Mouse (Mus musculus): ENCODE data around the gene Zfp446.

Gene Zfp446

DNA sequence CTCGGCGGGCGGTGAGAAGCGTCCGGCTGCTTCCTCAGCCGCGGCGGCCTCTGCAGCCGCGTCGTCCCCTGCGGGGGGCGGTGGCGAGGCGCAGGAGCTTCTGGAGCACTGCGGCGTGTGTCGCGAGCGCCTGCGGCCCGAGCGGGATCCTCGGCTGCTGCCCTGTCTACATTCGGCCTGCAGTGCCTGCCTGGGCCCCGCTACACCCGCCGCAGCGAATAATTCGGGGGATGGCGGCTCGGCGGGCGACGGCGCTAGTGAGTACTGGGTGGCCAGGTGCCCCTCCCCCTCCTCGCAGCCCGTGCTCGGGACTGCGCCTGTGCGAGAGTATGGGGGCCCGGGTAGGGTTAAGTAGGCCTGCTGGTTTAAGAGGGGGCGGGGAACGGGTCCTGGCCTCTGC lies 47.2 kb downstream of the Zfp446 start:
- DNase-seq (ENCODE audit: low spot score), result peak; percentile 77

DNA sequence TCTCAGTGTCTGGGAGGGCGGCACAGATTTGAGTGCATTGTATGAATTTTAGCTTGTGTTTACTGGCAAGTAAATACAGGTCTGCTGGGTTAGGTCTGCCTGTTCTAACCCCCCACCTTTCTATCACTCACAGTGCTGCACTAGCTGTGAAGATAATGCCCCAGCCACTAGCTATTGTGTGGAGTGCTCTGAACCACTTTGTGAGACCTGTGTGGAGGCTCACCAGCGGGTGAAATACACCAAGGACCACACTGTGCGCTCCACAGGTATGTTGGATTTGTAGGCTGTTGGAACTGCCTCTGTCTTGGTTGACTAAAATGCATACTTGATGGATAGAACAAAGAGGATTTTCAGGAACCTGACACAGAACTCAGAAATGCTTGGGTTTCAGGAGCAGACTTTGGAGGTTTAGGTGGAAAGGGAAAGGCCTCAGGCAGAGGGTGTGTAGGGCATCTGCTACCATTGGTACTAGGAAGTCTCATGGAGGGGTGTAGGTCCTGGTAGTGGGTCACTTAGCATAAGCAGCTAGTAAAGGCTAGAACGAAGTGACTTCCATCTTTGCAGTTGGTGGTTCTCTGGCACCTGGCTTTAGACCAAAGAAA lies 48.0 kb downstream of the Zfp446 start:
- no peak for DNase-seq (ENCODE audit: low spot score)

DNA sequence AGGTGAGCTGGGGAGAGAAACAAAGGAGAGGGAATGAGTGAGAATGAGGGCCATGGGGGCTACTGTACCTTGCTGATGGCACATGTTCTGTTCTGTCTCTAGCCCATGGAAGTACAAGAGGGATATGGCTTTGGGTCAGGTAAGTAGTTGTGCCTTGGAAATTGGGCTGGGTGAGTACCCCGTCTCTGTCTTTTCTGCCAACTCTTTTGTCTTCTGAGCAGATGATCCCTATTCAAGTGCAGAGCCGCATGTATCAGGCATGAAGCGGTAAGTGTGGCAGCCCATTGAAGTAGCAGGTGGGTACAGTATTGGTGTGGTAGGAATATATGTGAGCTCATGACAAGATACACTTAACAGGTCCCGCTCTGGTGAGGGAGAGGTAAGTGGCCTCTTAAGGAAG lies 51.3 kb downstream of the Zfp446 start:
- no peak for DNase-seq (ENCODE audit: low spot score)

DNA sequence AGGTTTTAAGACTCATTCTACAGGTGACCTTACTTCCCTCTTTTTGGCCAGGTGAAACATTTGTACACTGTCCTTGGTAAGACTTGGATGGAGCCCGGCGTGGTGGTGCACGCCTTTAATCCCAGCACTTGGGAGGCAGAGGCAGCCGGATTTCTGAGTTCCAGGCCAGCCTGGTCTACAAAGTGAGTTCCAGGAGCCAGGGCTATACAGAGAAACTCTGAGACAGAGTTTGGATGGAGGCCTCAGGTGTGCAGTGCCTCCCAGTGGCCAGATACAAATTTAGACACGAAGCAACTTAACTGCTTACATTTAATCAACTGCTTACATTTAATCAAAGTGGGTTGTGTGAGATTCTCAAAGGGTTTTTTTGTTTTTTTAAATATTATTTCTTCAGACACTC lies 53.4 kb downstream of the Zfp446 start:
- no peak for DNase-seq (ENCODE audit: low spot score)

DNA sequence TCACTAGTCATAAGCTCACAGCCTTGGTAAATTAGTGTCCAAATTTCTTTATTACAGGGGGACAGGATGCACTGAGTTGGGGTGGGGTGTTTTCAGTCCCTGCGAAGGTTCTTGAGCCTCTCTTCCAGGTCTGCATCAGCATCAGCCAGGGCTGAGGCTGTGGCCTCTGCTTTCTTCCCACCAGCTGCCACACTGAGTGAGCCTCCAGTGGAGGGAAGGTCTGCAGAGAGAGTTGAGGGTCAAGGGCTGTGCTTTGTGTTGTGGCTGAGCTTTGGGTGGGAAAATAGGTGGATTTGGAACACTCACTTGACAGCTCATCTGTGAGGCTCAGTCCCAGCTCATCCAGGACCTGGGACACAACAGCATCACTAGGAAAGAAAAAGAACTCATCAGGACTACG lies 54.3 kb downstream of the Zfp446 start:
- DNase-seq (ENCODE audit: low spot score), result no peak

DNA sequence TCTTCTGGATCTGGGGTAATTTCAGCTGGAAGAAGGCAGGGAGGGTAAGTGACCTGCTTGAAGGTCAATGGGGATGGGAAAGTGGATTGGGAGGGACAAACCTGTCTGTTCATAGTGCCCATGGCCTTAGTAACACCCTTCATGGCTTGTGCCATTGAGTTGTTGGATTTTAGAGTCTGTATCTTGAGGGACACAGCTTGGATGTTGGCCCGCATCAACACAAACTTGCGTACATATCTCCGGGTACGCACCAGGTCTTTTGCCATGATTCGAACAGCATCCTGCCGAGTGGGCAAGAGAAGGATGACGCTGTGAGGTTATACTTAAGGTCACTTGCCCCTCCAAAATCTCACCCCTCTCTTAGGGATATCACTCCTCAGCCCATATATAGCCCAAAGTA lies 54.9 kb downstream of the Zfp446 start:
- DNase-seq (ENCODE audit: low spot score), result no peak

DNA sequence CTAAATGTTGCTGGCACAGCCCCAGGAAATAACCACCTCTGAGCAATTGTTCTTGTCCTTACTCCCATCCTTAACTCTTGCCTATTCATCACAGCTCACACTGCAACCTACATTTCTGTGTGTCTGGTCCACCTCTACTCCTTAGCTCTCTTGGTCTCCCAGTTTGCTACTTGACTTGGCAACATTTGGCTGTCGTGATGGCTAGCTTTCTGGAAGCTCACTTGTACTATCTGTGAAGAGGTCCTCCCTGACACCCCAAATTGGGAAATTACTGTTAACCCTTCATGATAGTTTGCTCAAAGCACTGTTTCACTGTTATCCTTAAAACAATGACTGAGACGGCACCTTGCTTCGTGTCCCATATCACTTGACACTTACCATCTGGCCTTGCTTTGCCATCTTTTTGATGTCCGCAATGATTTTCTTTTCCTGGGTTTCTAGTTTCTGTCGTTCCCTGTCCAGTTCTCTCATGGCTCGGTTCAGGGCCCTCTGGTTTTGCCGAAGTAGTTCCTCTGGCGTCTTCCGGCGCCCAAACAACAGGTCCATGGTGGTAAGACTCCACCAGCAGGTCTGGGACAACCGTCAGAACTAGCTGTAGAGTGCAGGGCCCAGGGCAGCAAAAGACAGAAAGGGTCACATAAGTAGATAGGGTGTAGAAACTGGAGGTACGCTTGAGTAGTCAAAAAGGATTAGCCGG lies 56.0 kb downstream of the Zfp446 start:
- no peak for DNase-seq (ENCODE audit: low spot score)

DNA sequence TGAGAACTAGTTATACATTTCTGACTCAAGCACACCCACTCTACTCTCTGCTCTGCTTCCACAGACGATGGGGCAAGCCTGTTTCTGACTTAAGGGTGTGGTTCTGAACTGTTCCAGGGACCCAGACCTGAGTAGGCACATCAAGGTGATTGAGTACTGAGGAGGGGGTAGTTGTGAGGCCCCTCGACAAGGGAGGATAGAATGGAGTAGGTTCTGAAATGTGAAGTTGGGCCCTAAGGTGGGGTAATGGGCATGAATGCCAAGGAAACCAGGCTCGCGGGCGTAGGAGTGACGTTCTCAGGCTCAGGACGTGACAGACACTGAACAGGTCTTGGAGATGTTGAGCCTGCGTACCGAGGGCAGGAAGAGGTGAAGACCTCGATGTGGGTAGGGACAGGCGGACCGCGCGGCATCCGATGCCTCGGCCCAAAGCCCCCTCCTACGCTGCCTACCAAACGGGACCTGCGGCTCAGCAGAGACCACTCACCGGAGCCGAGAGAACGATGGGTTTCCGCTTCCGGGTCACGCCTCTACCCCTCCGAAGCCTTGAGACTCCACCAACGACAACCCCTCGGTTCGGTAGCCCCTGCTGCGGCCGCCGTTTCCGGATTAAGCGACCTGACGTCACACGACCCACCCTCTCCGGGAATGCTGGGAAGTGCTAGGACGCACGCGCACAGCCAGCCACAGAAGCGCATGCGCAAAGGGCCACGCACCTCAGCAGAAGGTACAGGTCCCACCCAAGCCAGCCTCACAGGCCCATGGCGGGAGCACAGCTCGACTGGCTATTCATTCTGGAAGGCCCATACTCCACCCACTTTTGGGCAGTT lies 56.7 kb downstream of the Zfp446 start, which contains the start of gene Chmp2a:
Chmp2a (minus strand) TSS at position 660 of the 830 bp plus-strand sequence.
- peak; percentile 97 for DNase-seq (ENCODE audit: low spot score)
